Mouse (Mus musculus): ENCODE data around the gene Eef1akmt4.

The Eef1akmt4 gene

GRCm38 (mm10) chr16:20611357-20612227, at the start of gene Eef1akmt4, which contains the start of the genes Gm49333 and Alg3:
Gene Eef1akmt4 (plus strand): TSS chr16:20611593.
Gene Gm49333 (plus strand): TSS chr16:20611610.
Gene Alg3 (minus strand): TSS chr16:20611735.
- peak; percentile 93 for DNase-seq (ENCODE audit: low read depth, low spot score)

- no peak for DNase-seq (ENCODE audit: low read depth, low spot score)
Measured at GRCm38 (mm10) chr16:20565075-20565474, 46.3 kb upstream of the Eef1akmt4 start.

GRCm38 (mm10) chr16:20589366-20589938, 21.9 kb upstream of the Eef1akmt4 start, which contains the start of gene Vwa5b2:
Gene Vwa5b2 (plus strand): TSS chr16:20589471.
- no peak for DNase-seq (ENCODE audit: low read depth, low spot score)

GRCm38 (mm10) chr16:20589939-20590679, 21.3 kb upstream of the Eef1akmt4 start:
- no peak for DNase-seq (ENCODE audit: low read depth, low spot score)

GRCm38 (mm10) chr16:20590680-20591038, 20.7 kb upstream of the Eef1akmt4 start:
- DNase-seq (ENCODE audit: low read depth, low spot score): no peak

GRCm38 (mm10) chr16:20591076-20591705, 20.2 kb upstream of the Eef1akmt4 start:
- no peak for DNase-seq (ENCODE audit: low read depth, low spot score)

GRCm38 (mm10) chr16:20595060-20595673, 16.2 kb upstream of the Eef1akmt4 start:
- DNase-seq (ENCODE audit: low read depth, low spot score): no peak

- no peak for DNase-seq (ENCODE audit: low read depth, low spot score)
Measured at GRCm38 (mm10) chr16:20595737-20596136, 15.7 kb upstream of the Eef1akmt4 start.

- DNase-seq (ENCODE audit: low read depth, low spot score): no peak
Measured at GRCm38 (mm10) chr16:20596687-20597441, 14.5 kb upstream of the Eef1akmt4 start.

- DNase-seq (ENCODE audit: low read depth, low spot score): no peak
Measured at GRCm38 (mm10) chr16:20600511-20600910, 10.9 kb upstream of the Eef1akmt4 start.

- DNase-seq (ENCODE audit: low read depth, low spot score): no peak
Measured at GRCm38 (mm10) chr16:20604705-20605104, 6.7 kb upstream of the Eef1akmt4 start.

GRCm38 (mm10) chr16:20610501-20611356, 664 bp upstream of the Eef1akmt4 start:
- DNase-seq (ENCODE audit: low read depth, low spot score): peak; percentile 89

- peak; percentile 40 for DNase-seq (ENCODE audit: low read depth, low spot score)
Measured at GRCm38 (mm10) chr16:20619541-20620398, 8.4 kb downstream of the Eef1akmt4 start.

- DNase-seq (ENCODE audit: low read depth, low spot score): peak; percentile 14
Measured at GRCm38 (mm10) chr16:20620399-20620735, 9.0 kb downstream of the Eef1akmt4 start.

- no peak for DNase-seq (ENCODE audit: low read depth, low spot score)
Measured at GRCm38 (mm10) chr16:20620751-20621190, 9.4 kb downstream of the Eef1akmt4 start.

GRCm38 (mm10) chr16:20621191-20621990, 10.0 kb downstream of the Eef1akmt4 start, which contains the start of gene Camk2n2:
Gene Camk2n2 (minus strand): TSS chr16:20621287.
- DNase-seq (ENCODE audit: low read depth, low spot score): peak; percentile 59

GRCm38 (mm10) chr16:20621991-20622685, 10.7 kb downstream of the Eef1akmt4 start:
- peak; percentile 56 for DNase-seq (ENCODE audit: low read depth, low spot score)

Data from CD4-positive helper T cell, adult 2 months (primary cell).